Mouse (Mus musculus): Measurements from ENCODE around the gene Izumo1.

GRCm38 (mm10) chr7:45571966-45572365, 49.6 kb upstream of the Izumo1 start:
- TF ChIP-seq CTCF (IDR thresholded peaks at IDR 0.05; ENCODE audit: low read depth): no peak
- TF ChIP-seq EP300 (optimal IDR thresholded peaks at IDR 0.05): no peak

All from stomach, postnatal 0 days (tissue).